Mouse (Mus musculus): Measurements from ENCODE around the gene Pou5f2. TPM values are rescaled to one million over a fixed set of nuclear protein-coding genes. Genes with fewer than 3 reads are reported as not detected.

Gene Pou5f2
- polyA plus RNA-seq, 1 experiment from 2014 or later, result 1.7 TPM

DNA sequence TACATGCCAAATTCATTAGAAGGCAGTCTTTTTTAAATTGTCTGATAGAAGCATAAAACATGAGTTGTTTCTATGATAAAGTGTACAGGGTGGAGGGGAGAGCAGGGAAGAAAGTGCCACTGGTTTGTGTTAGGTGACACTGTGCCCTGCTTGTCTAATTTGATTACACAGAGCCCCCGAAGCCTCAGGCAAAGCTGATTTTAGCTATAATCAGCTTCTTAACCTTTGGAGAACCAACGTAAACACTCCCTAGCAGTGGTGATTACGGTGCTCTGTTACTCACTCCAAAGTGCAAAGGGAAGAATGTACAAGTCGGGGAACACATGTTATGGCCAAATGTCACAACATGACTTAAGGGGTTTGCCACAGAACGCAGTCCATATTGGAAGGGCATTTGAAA is 20.4 kb downstream of the Pou5f2 start:
- ATAC-seq (replicated peaks), result no peak
- no peaks in the 10 kb centered on the region for H3K9me3 ChIP-seq
- no peaks in the 10 kb centered on the region for H3K36me3 ChIP-seq
- no peak overlapping the region for H3K9ac ChIP-seq (replicated peaks)
- no peak overlapping the region for H3K4me2 ChIP-seq (replicated peaks)
- H3K4me1 ChIP-seq, result no peaks in the 10 kb centered on the region
- H3K27ac ChIP-seq (replicated peaks), result no peak overlapping the region
- H3K27me3 ChIP-seq, result no peaks in the 10 kb centered on the region
- no peak overlapping the region for H3K4me3 ChIP-seq
- 57% methylated on average over 5 of the region's 5 CpGs for WGBS

Other genes with a start within 250 kb of the Pou5f2 start
- 77.7 and 88.5 TPM in 2 replicates for gene Nr2f1, start 174.9 kb downstream of the Pou5f2 start, polyA plus RNA-seq (2015; fragmentation: Nextera tagmentation; extraction: Ambion mirVana)